Mouse (Mus musculus) liver (tissue): ENCODE measurements at regions not wholly inside any gene's neighbourhood (a gene's known extent, or its start where the extent isn't known, plus 50 kb on each side); places are given as distances from the start of the nearest gene placed in this dataset.
A peak's percentile ranks its signal among the peaks of the same experiment; 100 is the strongest.

Experiments
- DNase-seq: peaks from one replicate; pipeline ENCODE4 v3.0.0-alpha.2; 2020; ENCODE audit warnings: mixed read lengths

DNA sequence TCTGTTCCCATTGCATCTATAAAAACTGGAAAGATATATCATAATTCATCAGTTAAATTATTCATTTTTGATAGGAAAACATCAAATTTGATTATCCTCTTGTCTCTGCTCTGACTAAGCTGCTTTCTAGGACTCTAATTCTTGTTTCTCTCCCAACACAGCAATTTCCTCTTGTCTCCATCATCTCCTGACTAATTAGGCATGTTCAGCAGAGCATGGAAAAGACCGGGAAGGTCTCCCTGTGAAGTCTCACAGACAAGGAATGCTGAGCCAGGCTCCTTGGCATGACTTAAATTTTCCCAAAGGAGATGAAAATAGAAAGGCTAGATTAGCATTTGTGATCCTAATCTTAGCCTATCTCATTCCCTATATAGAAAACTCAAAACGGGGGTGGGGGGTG, 192.3 kb downstream of the Chrna7 start:
- DNase-seq, result no peak

DNA sequence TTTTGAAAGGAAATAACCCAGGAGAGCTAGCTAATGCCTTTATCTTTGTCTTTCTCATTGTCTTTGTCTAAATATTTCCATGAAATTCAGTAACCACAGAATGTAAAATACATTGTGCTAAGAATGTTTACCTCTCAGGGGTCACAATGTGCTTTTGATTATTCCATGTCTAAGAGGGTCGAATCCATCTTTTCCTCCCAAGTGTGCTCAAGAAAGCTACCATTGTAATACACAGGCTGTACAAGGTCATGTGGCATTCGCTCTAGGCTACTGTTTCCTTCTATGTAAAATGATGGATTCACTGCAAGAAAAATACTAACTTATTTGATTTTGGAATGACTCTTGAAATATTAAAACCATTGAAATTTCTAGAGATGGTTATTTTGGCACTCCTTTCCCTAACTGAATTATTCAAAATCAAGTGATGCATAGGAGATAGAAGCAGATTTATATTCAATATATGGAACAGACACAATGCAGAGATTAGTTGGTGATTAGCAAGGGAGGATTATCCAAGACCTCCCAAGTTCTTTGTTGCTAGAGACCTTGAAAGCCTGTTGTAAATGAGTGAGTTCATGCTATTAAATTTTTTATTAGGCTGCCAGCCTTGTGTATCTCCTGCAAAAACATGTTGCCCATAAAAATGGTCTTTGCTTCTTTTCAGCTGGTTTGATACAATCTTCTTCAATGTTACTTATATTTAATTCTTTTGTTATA, 193.4 kb downstream of the Chrna7 start:
- DNase-seq, result no peak

DNA sequence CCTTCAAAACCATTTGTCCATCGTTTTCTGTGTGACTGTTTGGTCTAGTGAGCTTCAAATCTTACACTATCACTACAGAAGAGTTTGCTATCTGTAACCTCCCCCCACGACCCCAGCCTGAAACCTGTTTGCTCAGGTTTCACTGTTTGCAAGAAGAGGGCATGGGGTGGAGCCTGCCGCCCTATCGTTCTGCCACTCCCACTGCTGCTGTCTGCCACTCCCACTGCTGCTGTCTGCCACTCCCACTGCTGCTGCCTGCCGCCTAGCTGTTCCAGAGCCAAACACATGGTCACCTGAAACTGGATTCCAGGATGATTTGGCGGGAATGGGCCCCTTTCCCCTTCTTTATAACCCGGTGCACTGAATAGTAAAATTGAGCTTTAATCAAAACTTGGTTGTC, 157.6 kb upstream of the A26c2 start:
- DNase-seq, result peak; percentile 17
